Mouse (Mus musculus): ENCODE measurements around the gene Sumo3. TPM values are rescaled to one million over a fixed set of nuclear protein-coding genes. Genes with fewer than 3 reads are reported as not detected.

Gene Sumo3
- polyA plus RNA-seq, 1 experiment from 2014 or later: 287 TPM

GRCm38 (mm10) chr10:77616166-77616565 is 10.3 kb downstream of the Sumo3 start:
- Histone ChIP-seq H3K36me3 (ENCODE audit: control insufficient read depth, insufficient read depth, low read length) (peaks cover 6% of the 10 kb centered on the region; the same call in 1 of the 2 replicates), H3K9me3 (ENCODE audit: control insufficient read depth, low read length) (no peaks in the 10 kb centered on the region), H3K4me2 (replicated peaks; ENCODE audit: low read depth, low read length) (no peak overlapping the region), H3K9ac (ENCODE audit: low read depth, low read length) (no peak overlapping the region), H3K4me3 (ENCODE audit: low read depth, low read length) (no peak overlapping the region), H3K27me3 (ENCODE audit: control insufficient read depth, insufficient read depth, low read length) (no peaks in the 10 kb centered on the region), H3K27ac (ENCODE audit: low read depth, low read length) (no peak overlapping the region), H3K4me1 (replicated peaks; ENCODE audit: control insufficient read depth, insufficient read depth, low read length) (no peaks in the 10 kb centered on the region)
- WGBS: 96% methylated on average over 9 of the region's 9 CpGs
- DNase-seq (ENCODE audit: low spot score): no peak
- no peak for ATAC-seq (ENCODE audit: low FRiP score)

GRCm38 (mm10) chr10:77616926-77617325 is 11.0 kb downstream of the Sumo3 start:
- Histone ChIP-seq H3K9ac (ENCODE audit: low read depth, low read length) (no peak overlapping the region), H3K4me3 (ENCODE audit: low read depth, low read length) (no peak overlapping the region), H3K4me2 (replicated peaks; ENCODE audit: low read depth, low read length) (no peak overlapping the region), H3K27me3 (ENCODE audit: control insufficient read depth, insufficient read depth, low read length) (no peaks in the 10 kb centered on the region), H3K36me3 (ENCODE audit: control insufficient read depth, insufficient read depth, low read length) (peaks cover 4% of the 10 kb centered on the region; the same call in 1 of the 2 replicates), H3K27ac (ENCODE audit: low read depth, low read length) (no peak overlapping the region), H3K9me3 (ENCODE audit: control insufficient read depth, low read length) (no peaks in the 10 kb centered on the region), H3K4me1 (replicated peaks; ENCODE audit: control insufficient read depth, insufficient read depth, low read length) (no peaks in the 10 kb centered on the region)
- ATAC-seq (ENCODE audit: low FRiP score) (no peak), DNase-seq (ENCODE audit: low spot score) (no peak)
- WGBS: 95% methylated on average over 7 of the region's 7 CpGs

GRCm38 (mm10) chr10:77621546-77621945 is 15.6 kb downstream of the Sumo3 start:
- H3K9me3 ChIP-seq (ENCODE audit: control insufficient read depth, low read length): no peaks in the 10 kb centered on the region
- no peak for DNase-seq (ENCODE audit: low spot score)
- 0 out of 2 replicates have a peak, but pooled peaks cover 2% of the 10 kb centered on the region for H3K4me1 ChIP-seq (replicated peaks; ENCODE audit: control insufficient read depth, insufficient read depth, low read length)
- H3K36me3 ChIP-seq (ENCODE audit: control insufficient read depth, insufficient read depth, low read length): peaks cover 4% of the 10 kb centered on the region; the same call in 1 of the 2 replicates
- no peaks in the 10 kb centered on the region for H3K27me3 ChIP-seq (ENCODE audit: control insufficient read depth, insufficient read depth, low read length)
- H3K27ac ChIP-seq (ENCODE audit: low read depth, low read length): peak overlapping the region; percentile 79
- WGBS: 86% methylated on average over 8 of the region's 8 CpGs
- peak overlapping the region; percentile 98 for H3K4me3 ChIP-seq (ENCODE audit: low read depth, low read length)
- H3K9ac ChIP-seq (ENCODE audit: low read depth, low read length): peak overlapping the region; percentile 71
- peak overlapping the region; percentile 74 for H3K4me2 ChIP-seq (replicated peaks; ENCODE audit: low read depth, low read length)
- no peak; the same call in 1 of the 2 replicates for ATAC-seq (ENCODE audit: low FRiP score)

GRCm38 (mm10) chr10:77622055-77622988 is 16.4 kb downstream of the Sumo3 start, which contains the start of gene Ube2g2:
TSS of gene Ube2g2 (plus strand) at chr10:77622275.
- Histone ChIP-seq H3K36me3 (ENCODE audit: control insufficient read depth, insufficient read depth, low read length) (peaks cover 3% of the 10 kb centered on the region; the same call in 1 of the 2 replicates), H3K9me3 (ENCODE audit: control insufficient read depth, low read length) (no peaks in the 10 kb centered on the region), H3K4me1 (replicated peaks; ENCODE audit: control insufficient read depth, insufficient read depth, low read length) (0 out of 2 replicates have a peak, but pooled peaks cover 2% of the 10 kb centered on the region), H3K27me3 (ENCODE audit: control insufficient read depth, insufficient read depth, low read length) (no peaks in the 10 kb centered on the region), H3K4me2 (replicated peaks; ENCODE audit: low read depth, low read length) (peak within 1 kb of the TSS; percentile 74), H3K9ac (ENCODE audit: low read depth, low read length) (peak within 1 kb of the TSS; percentile 95), H3K27ac (ENCODE audit: low read depth, low read length) (peak within 1 kb of the TSS; percentile 79), H3K4me3 (ENCODE audit: low read depth, low read length) (peak within 1 kb of the TSS; percentile 98)
- WGBS: under 1% methylated on average over 96 of the region's 96 CpGs
- DNase-seq (ENCODE audit: low spot score): peak; percentile 96
- ATAC-seq (ENCODE audit: low FRiP score): peak; percentile 93

DNA sequence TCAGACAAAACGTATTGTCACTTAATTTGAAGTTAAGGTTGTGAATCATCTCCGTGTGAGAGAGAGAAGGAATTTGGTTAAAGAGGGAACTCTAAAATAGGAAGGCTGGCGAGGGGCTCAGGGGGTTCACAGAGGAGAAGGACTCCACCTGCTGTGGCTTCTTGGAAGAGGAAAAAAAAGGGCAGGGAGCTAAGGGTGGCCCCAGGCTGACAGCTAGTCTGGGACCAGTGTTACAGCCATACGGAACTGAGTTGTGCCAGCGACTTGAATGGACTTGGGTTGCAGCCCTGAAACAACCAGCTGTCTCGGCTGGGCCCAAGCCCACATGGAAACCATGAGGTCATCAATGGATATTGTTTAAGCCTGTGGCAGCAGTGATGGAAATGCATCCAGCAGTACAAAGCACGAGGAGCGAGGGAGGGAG is 17.2 kb downstream of the Sumo3 start:
- ATAC-seq (ENCODE audit: low FRiP score): 0 out of 2 replicates have a peak, but pooled peaks have one; percentile 25
- 8% methylated on average over 8 of the region's 8 CpGs for WGBS
- no peaks in the 10 kb centered on the region for H3K36me3 ChIP-seq (ENCODE audit: control insufficient read depth, insufficient read depth, low read length)
- no peaks in the 10 kb centered on the region for H3K27me3 ChIP-seq (ENCODE audit: control insufficient read depth, insufficient read depth, low read length)
- DNase-seq (ENCODE audit: low spot score): peak; percentile 35
- peak overlapping the region; percentile 95 for H3K9ac ChIP-seq (ENCODE audit: low read depth, low read length)
- H3K27ac ChIP-seq (ENCODE audit: low read depth, low read length): no peak overlapping the region
- H3K4me1 ChIP-seq (replicated peaks; ENCODE audit: control insufficient read depth, insufficient read depth, low read length): 0 out of 2 replicates have a peak, but pooled peaks cover 2% of the 10 kb centered on the region
- H3K4me3 ChIP-seq (ENCODE audit: low read depth, low read length): peak overlapping the region; percentile 98
- H3K4me2 ChIP-seq (replicated peaks; ENCODE audit: low read depth, low read length): peak overlapping the region; percentile 74
- H3K9me3 ChIP-seq (ENCODE audit: control insufficient read depth, low read length): no peaks in the 10 kb centered on the region

DNA sequence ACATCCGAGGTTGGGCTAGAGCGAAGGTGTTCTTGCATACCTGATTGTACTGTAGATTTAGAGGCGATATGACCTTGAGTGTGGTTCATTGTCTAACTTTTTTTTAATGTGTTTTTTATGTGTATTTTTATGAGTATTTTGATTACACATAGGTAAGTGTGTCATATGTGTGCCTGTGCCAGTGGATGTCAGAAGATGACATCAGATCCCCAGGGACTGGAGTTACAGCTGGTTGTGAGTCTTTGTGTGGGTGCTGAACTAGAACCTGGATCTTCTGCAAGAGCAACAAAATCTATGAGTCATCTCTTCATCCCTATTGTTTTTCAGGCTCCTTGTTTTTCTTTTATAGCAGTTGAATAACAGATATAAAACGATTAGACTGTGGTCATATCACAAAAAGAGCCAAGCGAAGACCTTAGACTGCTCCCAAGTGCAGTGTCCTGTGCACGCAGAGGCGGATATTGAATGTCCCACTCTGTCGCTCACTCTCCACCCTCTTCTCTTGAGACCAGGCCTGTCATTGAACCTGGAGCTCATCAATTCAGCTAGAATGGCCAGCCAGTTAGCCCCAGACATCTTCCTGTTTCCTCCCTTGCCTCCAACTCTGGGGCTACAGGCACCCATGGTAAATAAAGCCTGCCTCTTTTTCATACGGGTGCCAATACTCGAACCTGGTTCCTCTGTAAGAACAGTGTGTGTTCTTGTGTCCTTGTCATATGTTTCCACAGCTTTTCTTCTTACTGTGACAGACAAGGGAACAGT is 17.9 kb downstream of the Sumo3 start:
- DNase-seq (ENCODE audit: low spot score) (no peak), ATAC-seq (ENCODE audit: low FRiP score) (no peak)
- no peaks in the 10 kb centered on the region for H3K36me3 ChIP-seq (ENCODE audit: control insufficient read depth, insufficient read depth, low read length)
- no peaks in the 10 kb centered on the region for H3K9me3 ChIP-seq (ENCODE audit: control insufficient read depth, low read length)
- no peak overlapping the region for H3K27ac ChIP-seq (ENCODE audit: low read depth, low read length)
- 0 out of 2 replicates have a peak, but pooled peaks cover 2% of the 10 kb centered on the region for H3K4me1 ChIP-seq (replicated peaks; ENCODE audit: control insufficient read depth, insufficient read depth, low read length)
- H3K4me3 ChIP-seq (ENCODE audit: low read depth, low read length): no peak overlapping the region
- H3K4me2 ChIP-seq (replicated peaks; ENCODE audit: low read depth, low read length): peak overlapping the region; percentile 74
- 91% methylated on average over 10 of the region's 10 CpGs for WGBS
- no peaks in the 10 kb centered on the region for H3K27me3 ChIP-seq (ENCODE audit: control insufficient read depth, insufficient read depth, low read length)
- H3K9ac ChIP-seq (ENCODE audit: low read depth, low read length): no peak overlapping the region

- 0 out of 2 replicates have a peak, but pooled peaks cover 2% of the 10 kb centered on the region for H3K4me1 ChIP-seq (replicated peaks; ENCODE audit: control insufficient read depth, insufficient read depth, low read length)
- H3K27me3 ChIP-seq (ENCODE audit: control insufficient read depth, insufficient read depth, low read length): no peaks in the 10 kb centered on the region
- no peak overlapping the region for H3K27ac ChIP-seq (ENCODE audit: low read depth, low read length)
- H3K4me2 ChIP-seq (replicated peaks; ENCODE audit: low read depth, low read length): no peak overlapping the region
- no peak overlapping the region for H3K9ac ChIP-seq (ENCODE audit: low read depth, low read length)
- no peaks in the 10 kb centered on the region for H3K36me3 ChIP-seq (ENCODE audit: control insufficient read depth, insufficient read depth, low read length)
- 83% methylated on average over 7 of the region's 7 CpGs for WGBS
- no peaks in the 10 kb centered on the region for H3K9me3 ChIP-seq (ENCODE audit: control insufficient read depth, low read length)
- H3K4me3 ChIP-seq (ENCODE audit: low read depth, low read length): no peak overlapping the region
- ATAC-seq (ENCODE audit: low FRiP score): no peak
- no peak for DNase-seq (ENCODE audit: low spot score)
Observed at GRCm38 (mm10) chr10:77624570-77624995, 18.7 kb downstream of the Sumo3 start.

DNA sequence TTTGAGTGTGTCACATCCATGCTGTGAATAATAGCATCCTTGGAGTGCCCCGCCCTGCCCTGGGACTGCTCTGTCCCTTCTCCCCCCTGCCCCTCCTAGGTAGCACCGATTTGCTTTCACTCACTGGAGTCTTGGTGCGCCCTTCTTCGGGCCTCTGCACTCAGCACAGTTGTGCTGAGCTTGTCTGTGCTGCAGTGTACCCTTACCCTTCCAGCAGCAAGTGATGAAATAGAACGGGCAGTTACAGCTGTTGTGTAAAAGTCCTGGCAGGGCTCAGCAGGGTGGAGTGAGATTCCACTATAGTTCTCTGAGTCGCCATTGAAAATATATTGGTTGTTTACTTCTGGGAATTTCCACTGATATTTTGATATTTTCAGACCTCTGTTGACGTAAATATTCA is 20.1 kb downstream of the Sumo3 start:
- 0 out of 2 replicates have a peak, but pooled peaks cover 2% of the 10 kb centered on the region for H3K4me1 ChIP-seq (replicated peaks; ENCODE audit: control insufficient read depth, insufficient read depth, low read length)
- H3K27ac ChIP-seq (ENCODE audit: low read depth, low read length): no peak overlapping the region
- H3K9ac ChIP-seq (ENCODE audit: low read depth, low read length): no peak overlapping the region
- no peak overlapping the region for H3K4me3 ChIP-seq (ENCODE audit: low read depth, low read length)
- H3K27me3 ChIP-seq (ENCODE audit: control insufficient read depth, insufficient read depth, low read length): no peaks in the 10 kb centered on the region
- no peak for DNase-seq (ENCODE audit: low spot score)
- 88% methylated on average over 7 of the region's 7 CpGs for WGBS
- H3K4me2 ChIP-seq (replicated peaks; ENCODE audit: low read depth, low read length): no peak overlapping the region
- H3K36me3 ChIP-seq (ENCODE audit: control insufficient read depth, insufficient read depth, low read length): no peaks in the 10 kb centered on the region
- no peak for ATAC-seq (ENCODE audit: low FRiP score)
- H3K9me3 ChIP-seq (ENCODE audit: control insufficient read depth, low read length): no peaks in the 10 kb centered on the region

Data from hindbrain, embryonic 11.5 days (tissue).